Mouse (Mus musculus) liver, adult 2 months (tissue): ENCODE data around the gene Crxos.
"Not testable (repeated sequence)": the region's sequence is repeated elsewhere in the genome, so short reads cannot be mapped to it uniquely, and the experiment has no call there.

Experiments used
- CTCF ChIP-seq: fragments of 200-500 bp; IDR thresholded peaks from 2 replicates; pipeline ENCODE4 v1.5.1; 2011; ENCODE audit warnings: low read depth, low read length, control low read depth
- POLR2A ChIP-seq: fragments of 200-500 bp; IDR thresholded peaks from 2 replicates; pipeline ENCODE4 v1.6.1; 2011; ENCODE audit warnings: low read length, control low read depth; ENCODE audit not compliant: insufficient read depth; ENCODE audit errors: extremely low read depth

GRCm38 (mm10) chr7:15915695-15916094 is 33.3 kb downstream of the Crxos start:
- TF ChIP-seq CTCF, POLR2A: not testable (repeated sequence)
